Mouse (Mus musculus): Measurements from ENCODE around the gene Npy1r. TPM values are rescaled to one million over a fixed set of nuclear protein-coding genes. Genes with fewer than 3 reads are reported as not detected.

The Npy1r gene
- total and polyA plus RNA-seq, 3 experiments: not detected

DNA sequence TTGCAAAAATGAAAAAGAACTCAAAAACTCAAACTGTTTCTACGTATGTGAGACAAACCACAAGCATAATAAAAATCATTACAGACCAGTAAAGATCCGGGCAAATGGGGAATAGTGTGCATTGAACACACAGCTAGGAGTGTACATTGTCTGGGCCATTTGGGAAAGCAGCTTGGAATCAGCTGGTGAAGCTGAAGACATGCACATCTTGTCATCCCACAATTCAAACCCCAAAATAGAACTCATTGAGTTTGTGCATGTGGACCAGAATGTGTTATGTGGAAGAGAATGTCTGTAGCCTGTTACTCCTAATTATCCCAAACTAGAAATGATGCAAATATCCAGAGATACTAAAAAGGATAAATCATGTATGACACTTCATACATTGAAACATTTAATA is 25.8 kb downstream of the Npy1r start:
- no peak for DNase-seq (ENCODE audit: extremely low read depth)
- H3K4me1 ChIP-seq (ENCODE audit: control insufficient read depth in 1 of 2, insufficient read depth in 2 of 2): no peaks in the 10 kb centered on the region
- H3K9me3 ChIP-seq (replicated peaks; ENCODE audit: low read length): no peaks in the 10 kb centered on the region
- H3K4me2 ChIP-seq (ENCODE audit: insufficient read depth, low read depth, poor library complexity, severe bottlenecking): no peak overlapping the region
- H3K27ac ChIP-seq (ENCODE audit: insufficient read depth, low read depth): no peak overlapping the region
- H3K27me3 ChIP-seq (replicated peaks): no peaks in the 10 kb centered on the region
- TF ChIP-seq ELF1 (IDR thresholded peaks at IDR 0.05; ENCODE audit: low read depth, low read length): no peak
- no peak for TF ChIP-seq MAZ (IDR thresholded peaks at IDR 0.05; ENCODE audit: low read depth, low read length)
- no peak for TF ChIP-seq MAFK (IDR thresholded peaks at IDR 0.05; ENCODE audit: insufficient replicate concordance, low read length)
- no peak for TF ChIP-seq ZC3H11A (IDR thresholded peaks at IDR 0.05; ENCODE audit: low read depth, low read length)
- H3K4me3 ChIP-seq (replicated peaks in 1 of 3; ENCODE audit: low read depth in 2 of 3, low read length in 2 of 3, poor library complexity in 1 of 3): no peak overlapping the region
- no peak overlapping the region for H3K9ac ChIP-seq (ENCODE audit: insufficient read depth, low read depth)
- H3K36me3 ChIP-seq (replicated peaks in 1 of 2; ENCODE audit: control insufficient read depth in 1 of 2, insufficient read depth in 1 of 2, low read length in 1 of 2): no peaks in the 10 kb centered on the region
- in situ Hi-C loops (cut with MboI; ENCODE audit: low pct_ligation_motif_present, low pct_unique_long_range_greater_than_20kb, low sequenced_read_pairs): no loop called here
- dilution Hi-C loops (cut with MboI; ENCODE audit: extremely low pct_ligation_motif_present, extremely low pct_unique_long_range_greater_than_20kb, low sequenced_read_pairs): no loop called here
- no peaks in the 10 kb centered on the region for H3K79me2 ChIP-seq (replicated peaks; ENCODE audit: control insufficient read depth, extremely low read depth, insufficient read depth, poor library complexity, severe bottlenecking)

DNA sequence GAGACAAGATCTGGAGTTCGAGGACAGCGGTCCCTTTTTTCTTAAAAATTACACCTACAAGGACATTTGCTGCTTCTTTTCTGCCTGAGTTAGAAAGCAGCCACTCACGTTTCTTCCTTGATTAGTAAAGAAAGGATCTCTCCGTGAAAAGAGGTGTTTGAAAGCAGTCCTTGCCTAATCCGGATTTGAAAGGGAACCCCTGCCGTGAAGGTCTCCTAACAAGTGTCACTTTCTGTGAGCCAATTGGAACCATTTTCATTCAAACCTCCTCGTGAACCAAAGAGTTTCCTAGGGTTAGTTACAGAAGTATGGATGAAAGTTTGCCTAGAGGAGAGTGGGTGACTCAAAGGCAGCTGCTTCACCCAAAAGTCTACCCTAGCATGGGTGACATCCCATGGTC is 32.5 kb downstream of the Npy1r start:
- no peak overlapping the region for H3K9ac ChIP-seq (ENCODE audit: insufficient read depth, low read depth)
- no peaks in the 10 kb centered on the region for H3K36me3 ChIP-seq (replicated peaks in 1 of 2; ENCODE audit: control insufficient read depth in 1 of 2, insufficient read depth in 1 of 2, low read length in 1 of 2)
- no peak overlapping the region for H3K4me3 ChIP-seq (replicated peaks in 1 of 3; ENCODE audit: low read depth in 2 of 3, low read length in 2 of 3, poor library complexity in 1 of 3)
- H3K27me3 ChIP-seq (replicated peaks): no peaks in the 10 kb centered on the region
- H3K4me2 ChIP-seq (ENCODE audit: insufficient read depth, low read depth, poor library complexity, severe bottlenecking): no peak overlapping the region
- H3K79me2 ChIP-seq (replicated peaks; ENCODE audit: control insufficient read depth, extremely low read depth, insufficient read depth, poor library complexity, severe bottlenecking): no peaks in the 10 kb centered on the region
- no peaks in the 10 kb centered on the region for H3K9me3 ChIP-seq (replicated peaks; ENCODE audit: low read length)
- in situ Hi-C loops (cut with MboI; ENCODE audit: low pct_ligation_motif_present, low pct_unique_long_range_greater_than_20kb, low sequenced_read_pairs): no loop called here
- no peak for TF ChIP-seq POLR2A (IDR thresholded peaks at IDR 0.05; ENCODE audit: low read depth, low read length)
- TF ChIP-seq MAX (IDR thresholded peaks at IDR 0.05; ENCODE audit: low read length): no peak
- TF ChIP-seq JUND (conservative IDR thresholded peaks at IDR 0.05; ENCODE audit: low read depth, low read length): no peak
- TF ChIP-seq RCOR1 (conservative IDR thresholded peaks at IDR 0.05; ENCODE audit: low read depth, low read length): no peak
- no peak for TF ChIP-seq BHLHE40 (IDR thresholded peaks at IDR 0.05; ENCODE audit: low read depth, low read length)
- peaks cover 0 to 3% of the 10 kb centered on the region in 2 experiments; a peak in 1 of 4 replicates for H3K4me1 ChIP-seq (ENCODE audit: control insufficient read depth in 1 of 2, insufficient read depth in 2 of 2)
- H3K27ac ChIP-seq (ENCODE audit: insufficient read depth, low read depth): no peak overlapping the region
- no peak for DNase-seq (ENCODE audit: extremely low read depth)
- dilution Hi-C loops (cut with MboI; ENCODE audit: extremely low pct_ligation_motif_present, extremely low pct_unique_long_range_greater_than_20kb, low sequenced_read_pairs): no loop called here

DNA sequence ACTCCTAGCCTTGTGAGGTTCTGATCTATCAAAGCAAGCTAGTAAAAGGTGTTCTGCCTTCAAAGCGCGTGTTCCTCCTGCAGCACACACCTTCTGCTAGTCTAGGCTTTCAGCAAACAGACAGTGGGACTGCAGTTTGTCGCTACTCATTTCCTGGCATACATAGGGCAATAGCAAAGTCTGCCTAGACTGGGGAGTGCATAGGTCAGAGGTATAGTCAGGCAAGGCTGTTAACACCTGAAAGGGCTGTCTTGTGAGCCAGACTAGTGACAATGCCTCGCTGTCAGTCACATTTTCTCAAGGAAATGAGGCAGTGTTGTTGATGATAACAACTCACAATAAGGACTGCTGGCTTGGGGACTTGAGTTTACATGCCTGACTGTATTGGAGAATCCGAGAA is 35.0 kb downstream of the Npy1r start:
- H3K9ac ChIP-seq (ENCODE audit: insufficient read depth, low read depth): no peak overlapping the region
- no peak overlapping the region for H3K4me2 ChIP-seq (ENCODE audit: insufficient read depth, low read depth, poor library complexity, severe bottlenecking)
- H3K4me1 ChIP-seq (ENCODE audit: control insufficient read depth in 1 of 2, insufficient read depth in 2 of 2): peaks cover 0 to 3% of the 10 kb centered on the region in 2 experiments; a peak in 1 of 4 replicates
- no peaks in the 10 kb centered on the region for H3K9me3 ChIP-seq (replicated peaks; ENCODE audit: low read length)
- H3K36me3 ChIP-seq (replicated peaks in 1 of 2; ENCODE audit: control insufficient read depth in 1 of 2, insufficient read depth in 1 of 2, low read length in 1 of 2): no peaks in the 10 kb centered on the region
- no peaks in the 10 kb centered on the region for H3K79me2 ChIP-seq (replicated peaks; ENCODE audit: control insufficient read depth, extremely low read depth, insufficient read depth, poor library complexity, severe bottlenecking)
- H3K4me3 ChIP-seq (replicated peaks in 1 of 3; ENCODE audit: low read depth in 2 of 3, low read length in 2 of 3, poor library complexity in 1 of 3): no peak overlapping the region
- in situ Hi-C loops (cut with MboI; ENCODE audit: low pct_ligation_motif_present, low pct_unique_long_range_greater_than_20kb, low sequenced_read_pairs) (no loop called here), dilution Hi-C loops (cut with MboI; ENCODE audit: extremely low pct_ligation_motif_present, extremely low pct_unique_long_range_greater_than_20kb, low sequenced_read_pairs) (no loop called here)
- H3K27me3 ChIP-seq (replicated peaks): no peaks in the 10 kb centered on the region
- H3K27ac ChIP-seq (ENCODE audit: insufficient read depth, low read depth): no peak overlapping the region
- TF ChIP-seq ZMIZ1 (IDR thresholded peaks at IDR 0.05; ENCODE audit: low read depth, low read length): no peak
- TF ChIP-seq TCF12 (IDR thresholded peaks at IDR 0.05; ENCODE audit: low read depth, low read length): no peak
- no peak for TF ChIP-seq MAX (IDR thresholded peaks at IDR 0.05; ENCODE audit: low read length)
- TF ChIP-seq ETS1 (conservative IDR thresholded peaks at IDR 0.05; ENCODE audit: low read depth, low read length): no peak
- TF ChIP-seq SMC3 (IDR thresholded peaks at IDR 0.05; ENCODE audit: low read depth, low read length): no peak
- TF ChIP-seq JUN (IDR thresholded peaks at IDR 0.05; ENCODE audit: insufficient read depth, low read depth, low read length): no peak
- TF ChIP-seq POLR2AphosphoS2 (IDR thresholded peaks at IDR 0.05; ENCODE audit: low read depth, low read length): no peak
- TF ChIP-seq CTCF (conservative IDR thresholded peaks at IDR 0.05 in 1 of 2, IDR thresholded peaks at IDR 0.05 in 1 of 2; ENCODE audit: low read depth in 2 of 2, low read length in 2 of 2): no peak
- TF ChIP-seq KAT2A (IDR thresholded peaks at IDR 0.05; ENCODE audit: insufficient replicate concordance, low read length): no peak
- no peak for DNase-seq (ENCODE audit: extremely low read depth)
